10 mouse cellular contexts compared by ENCODE assay signal in genomic region chr14:123626501-123627179, GRCm38 (mm10). TPM values are rescaled to one million over a fixed set of nuclear protein-coding genes. Genes with fewer than 3 reads are reported as not detected.
DNase-seq lines count a peak whose midpoint lies in the region; ATAC-seq and TF ChIP-seq lines count a peak whose summit lies in the region.
"Had no signal": no experiment of that assay in that cellular context is flagged by ENCODE, and none has a peak within 500 bp of the region (broad histone marks: within the 10 kb centered on the region; RNA-seq: fewer than 3 reads in every experiment).

Nalcn (minus strand) TSS chr14:123627144.

- no peaks in the 10 kb centered on the region for H3K36me3 ChIP-seq in kidney, postnatal 0 days (ENCODE audit: insufficient read depth, low read length)
- H3K36me3 ChIP-seq in midbrain, embryonic 14.5 days (ENCODE audit: control insufficient read depth, insufficient read depth, low read length): no peaks in the 10 kb centered on the region
- H3K36me3 ChIP-seq: G1E had no signal

- H3K9ac ChIP-seq in kidney, postnatal 0 days (ENCODE audit: low read depth, low read length): no peak within 1 kb of the TSS
- H3K9ac ChIP-seq in midbrain, embryonic 14.5 days (replicated peaks; ENCODE audit: low read length): peak within 1 kb of the TSS; percentile 83

- no peaks in the 10 kb centered on the region for H3K9me3 ChIP-seq in kidney, postnatal 0 days (replicated peaks; ENCODE audit: low read length)
- H3K9me3 ChIP-seq in midbrain, embryonic 14.5 days (ENCODE audit: control insufficient read depth, low read length): no peaks in the 10 kb centered on the region

- peak within 1 kb of the TSS; percentile 59 for H3K4me2 ChIP-seq in kidney, postnatal 0 days (ENCODE audit: low read length)
- peak within 1 kb of the TSS; percentile 83 for H3K4me2 ChIP-seq in midbrain, embryonic 14.5 days (ENCODE audit: low read length)

- 0 out of 2 replicates have a peak, but pooled peaks cover 6% of the 10 kb centered on the region for H3K27me3 ChIP-seq in kidney, postnatal 0 days (ENCODE audit: insufficient read depth, low read length)
- H3K27me3 ChIP-seq in midbrain, embryonic 14.5 days (ENCODE audit: control insufficient read depth, insufficient read depth, low read length): no peaks in the 10 kb centered on the region

- no peaks in the 10 kb centered on the region for H3K4me1 ChIP-seq in kidney, postnatal 0 days (replicated peaks; ENCODE audit: insufficient read depth, low read length)
- H3K4me1 ChIP-seq in midbrain, embryonic 14.5 days (ENCODE audit: control insufficient read depth, insufficient read depth, low read length): peaks cover 15% of the 10 kb centered on the region

- H3K4me3 ChIP-seq in kidney, postnatal 0 days (replicated peaks; ENCODE audit: low read depth, low read length): peak within 1 kb of the TSS; percentile 22; the same call in 1 of the 2 replicates
- peak within 1 kb of the TSS; percentile 59 for H3K4me3 ChIP-seq in midbrain, embryonic 14.5 days (replicated peaks; ENCODE audit: low read depth, low read length)

- TF ChIP-seq CTCF in kidney, postnatal 0 days (IDR thresholded peaks at IDR 0.05; ENCODE audit: low read depth): no peak

- DNase-seq in kidney, postnatal 0 days (ENCODE audit: low spot score): no peak
- DNase-seq in kidney, postnatal 14 days: no peak
- peak; percentile 31 to 59 for DNase-seq in cerebellum, postnatal 4 days (ENCODE audit: low spot score in 2 of 2)
- DNase-seq in layer of hippocampus, postnatal 10 days (ENCODE audit: low spot score in 2 of 2): peak; percentile 62 to 74
- DNase-seq in midbrain, embryonic 14.5 days: peak; percentile 81
- DNase-seq in yolk sac, embryonic 10.5 days (ENCODE audit: low spot score): peak; percentile 5
- no peak for DNase-seq in kidney, adult 11 months

- peak; percentile 59 for ATAC-seq in kidney, postnatal 0 days (replicated peaks; ENCODE audit: low FRiP score, low read depth)
- peak; percentile 40 for ATAC-seq in granulocyte monocyte progenitor cell, adult 5-6 weeks (replicated peaks; ENCODE audit: poor library complexity, severe bottlenecking)
- ATAC-seq in midbrain, embryonic 14.5 days (ENCODE audit: low FRiP score, low TSS enrichment): peak; percentile 86

- no peak within 1 kb of the TSS for H3K27ac ChIP-seq in kidney, postnatal 0 days
- H3K27ac ChIP-seq in midbrain, embryonic 14.5 days (replicated peaks; ENCODE audit: low read depth, low read length): peak within 1 kb of the TSS; percentile 90

- 1% methylated on average over 47 of the region's 47 CpGs for WGBS in kidney, postnatal 0 days
- under 1% methylated on average over 47 of the region's 47 CpGs for WGBS in midbrain, embryonic 14.5 days

RNA-seq across cellular contexts. Expression of gene Nalcn, which starts in this region (rescaled TPM):
- 0.09 and 0.10 TPM in 2 replicates for polyA plus RNA-seq in kidney, postnatal 0 days (2015; fragmentation: Nextera tagmentation; extraction: Ambion mirVana)
- total RNA-seq in granulocyte monocyte progenitor cell, adult 5-6 weeks (2014; fragmentation: Nextera tagmentation): not detected in 2 replicates
- total RNA-seq in granulocyte monocyte progenitor cell, adult 5-6 weeks (2017): not detected in 2 replicates
- total RNA-seq in layer of hippocampus, postnatal 10 days (2021): 10 to 100 TPM; 58.0 to 60.8 TPM
- polyA plus RNA-seq in midbrain, embryonic 14.5 days (2014; fragmentation: Nextera tagmentation; extraction: Ambion mirVana): 12.5 and 14.9 TPM in 2 replicates
- polyA plus RNA-seq: G1E; liver, adult 2 months had no signal

Comparison
In these comparisons a context has a peak if more than half of its experiments do, and no peak if none do; other contexts are left out.
1. RNA of gene Nalcn (total RNA-seq): 58.0 to 60.8 TPM in layer of hippocampus, postnatal 10 days; not detected in granulocyte monocyte progenitor cell, adult 5-6 weeks; every median in the first group is over 10 times any median in the second.
2. RNA of gene Nalcn (polyA plus RNA-seq): 12.5 to 14.9 TPM in midbrain, embryonic 14.5 days; 0.09 to 0.10 TPM in kidney, postnatal 0 days; every median in the first group is over 10 times any median in the second.
3. Peak in ATAC-seq, H3K4me3 ChIP-seq and H3K4me2 ChIP-seq in kidney, postnatal 0 days; RNA of the gene not detected or under 1 TPM.
4. Peak in ATAC-seq in granulocyte monocyte progenitor cell, adult 5-6 weeks; RNA of the gene not detected or under 1 TPM.
5. DNase-seq: peak in cerebellum, postnatal 4 days (2 of 2), layer of hippocampus, postnatal 10 days (2 of 2), midbrain, embryonic 14.5 days (single experiment) and yolk sac, embryonic 10.5 days (single experiment); none in kidney, postnatal 0 days (single experiment), kidney, postnatal 14 days (single experiment) and kidney, adult 11 months (single experiment).
6. Peak in every context shown above with its lines, with median percentiles within 50 percentile points of each other: ATAC-seq.